Mouse (Mus musculus) layer of hippocampus, postnatal 36 days (tissue): ENCODE measurements around the gene Tmcc3. TPM values are rescaled to one million over a fixed set of nuclear protein-coding genes. Genes with fewer than 3 reads are reported as not detected.

Experiments
- microRNA-seq, 2 experiments: library from miRNA; unstranded; fragments of <30 nt; microRNA quantifications; one replicate each; pipeline ENCODE4 v1.2.0; 2021
- total RNA-seq, 2 experiments: library from RNA; stranded (reverse); gene quantifications; 2 replicates each; pipeline ENCODE4 v1.2.3; 2021

The Tmcc3 gene
- total RNA-seq, 2 experiments from 2014 or later, result 45.8 to 46.6 TPM

Small RNA genes within 50 kb of the gene (microRNA-seq; reads per million reads assigned to microRNA genes)
- 0.30 to 2.1 reads per million in 2 experiments for gene Mir7211

Other genes with a start within 250 kb of the Tmcc3 start
- gene Nr2c1, start 163.9 kb upstream of the Tmcc3 start, total RNA-seq, result 1 to 10 TPM; 9.2 to 9.7 TPM
- 100 to 1,000 TPM; 282 to 283 TPM for gene Ndufa12, start 113.2 kb upstream of the Tmcc3 start, total RNA-seq
- not detected for gene Gm4792, start 13.2 kb upstream of the Tmcc3 start, total RNA-seq